Mouse (Mus musculus): ENCODE data around the gene Brms1.

- TF ChIP-seq EP300 (IDR thresholded peaks at IDR 0.05; ENCODE audit: low read depth), result no peak
- TF ChIP-seq CTCF (IDR thresholded peaks at IDR 0.05; ENCODE audit: low read depth), result peak; percentile 87
Measured at GRCm38 (mm10) chr19:5053909-5054308, 12.8 kb downstream of the Brms1 start.
